Mouse (Mus musculus): ENCODE results near the gene Gsg1. TPM values are rescaled to one million over a fixed set of nuclear protein-coding genes. Genes with fewer than 3 reads are reported as not detected.

Gsg1 gene
- polyA plus RNA-seq, 1 experiment from 2014 or later: 0.37 TPM

GRCm38 (mm10) chr6:135198726-135199125 is 55.4 kb downstream of the Gsg1 start:
- no peaks in the 10 kb centered on the region for H3K9me3 ChIP-seq (replicated peaks; ENCODE audit: low read length)
- ATAC-seq (replicated peaks; ENCODE audit: low FRiP score, low read depth) (no peak), DNase-seq (ENCODE audit: low spot score) (no peak)
- no peaks in the 10 kb centered on the region for H3K36me3 ChIP-seq (ENCODE audit: insufficient read depth, low read length)
- no peaks in the 10 kb centered on the region for H3K27me3 ChIP-seq (ENCODE audit: insufficient read depth, low read length)
- TF ChIP-seq CTCF (IDR thresholded peaks at IDR 0.05; ENCODE audit: low read depth): no peak
- no peak overlapping the region for H3K27ac ChIP-seq
- H3K9ac ChIP-seq (ENCODE audit: low read depth, low read length): no peak overlapping the region; the same call in 1 of the 2 replicates
- peak overlapping the region; percentile 67 for H3K4me2 ChIP-seq (ENCODE audit: low read length)
- H3K4me1 ChIP-seq (replicated peaks; ENCODE audit: insufficient read depth, low read length): 0 out of 2 replicates have a peak, but pooled peaks cover 3% of the 10 kb centered on the region
- H3K4me3 ChIP-seq (replicated peaks; ENCODE audit: low read depth, low read length): peak overlapping the region; percentile 79; the same call in 1 of the 2 replicates
- 55% methylated on average over 6 of the region's 6 CpGs for WGBS

GRCm38 (mm10) chr6:135197921-135198532 is 56.1 kb downstream of the Gsg1 start, which contains the start of the genes Fam234b and Hebp1:
Gene Fam234b, plus strand, starts transcription at chr6:135197977.
Gene Hebp1, minus strand, starts transcription at chr6:135198022.
- peak within 1 kb of the TSS; percentile 63 for H3K27ac ChIP-seq
- H3K9ac ChIP-seq (ENCODE audit: low read depth, low read length): peak within 1 kb of the TSS; percentile 75
- H3K27me3 ChIP-seq (ENCODE audit: insufficient read depth, low read length): no peaks in the 10 kb centered on the region
- no peaks in the 10 kb centered on the region for H3K36me3 ChIP-seq (ENCODE audit: insufficient read depth, low read length)
- DNase-seq (ENCODE audit: low spot score) (peak; percentile 69), ATAC-seq (replicated peaks; ENCODE audit: low FRiP score, low read depth) (peak; percentile 83)
- WGBS: under 1% methylated on average over 52 of the region's 52 CpGs
- peak within 1 kb of the TSS; percentile 67 for H3K4me2 ChIP-seq (ENCODE audit: low read length)
- peak within 1 kb of the TSS; percentile 79 for H3K4me3 ChIP-seq (replicated peaks; ENCODE audit: low read depth, low read length)
- 0 out of 2 replicates have a peak, but pooled peaks cover 3% of the 10 kb centered on the region for H3K4me1 ChIP-seq (replicated peaks; ENCODE audit: insufficient read depth, low read length)
- no peaks in the 10 kb centered on the region for H3K9me3 ChIP-seq (replicated peaks; ENCODE audit: low read length)
- no peak for TF ChIP-seq CTCF (IDR thresholded peaks at IDR 0.05; ENCODE audit: low read depth)

DNA sequence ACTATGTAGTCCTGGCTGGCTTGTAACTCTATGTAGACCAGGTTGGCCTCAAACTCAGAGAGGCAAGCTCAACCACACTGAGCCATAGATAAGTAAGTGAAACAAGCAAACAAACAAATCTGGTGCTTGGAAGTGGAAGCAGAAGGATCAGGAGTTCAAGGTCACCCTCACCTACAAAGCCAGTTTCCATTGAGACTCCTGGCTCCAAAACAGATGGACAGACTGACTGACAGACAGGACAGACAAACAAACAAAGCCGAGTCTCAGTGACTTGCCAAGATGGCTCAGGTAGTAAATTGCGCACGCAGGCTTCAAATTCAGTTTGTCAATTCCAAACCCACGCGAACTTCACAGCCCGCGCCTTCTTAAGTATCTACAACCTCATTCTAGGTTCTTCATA is 56.7 kb downstream of the Gsg1 start:
- H3K27ac ChIP-seq: peak overlapping the region; percentile 63; the same call in 1 of the 2 replicates
- no peaks in the 10 kb centered on the region for H3K27me3 ChIP-seq (ENCODE audit: insufficient read depth, low read length)
- no peaks in the 10 kb centered on the region for H3K36me3 ChIP-seq (ENCODE audit: insufficient read depth, low read length)
- ATAC-seq (replicated peaks; ENCODE audit: low FRiP score, low read depth) (no peak), DNase-seq (ENCODE audit: low spot score) (no peak)
- TF ChIP-seq CTCF (IDR thresholded peaks at IDR 0.05; ENCODE audit: low read depth): no peak
- 0 out of 2 replicates have a peak, but pooled peaks cover 3% of the 10 kb centered on the region for H3K4me1 ChIP-seq (replicated peaks; ENCODE audit: insufficient read depth, low read length)
- peak overlapping the region; percentile 67 for H3K4me2 ChIP-seq (ENCODE audit: low read length)
- peak overlapping the region; percentile 79 for H3K4me3 ChIP-seq (replicated peaks; ENCODE audit: low read depth, low read length)
- no peaks in the 10 kb centered on the region for H3K9me3 ChIP-seq (replicated peaks; ENCODE audit: low read length)
- WGBS: 24% methylated on average over 7 of the region's 7 CpGs
- peak overlapping the region; percentile 75 for H3K9ac ChIP-seq (ENCODE audit: low read depth, low read length)

DNA sequence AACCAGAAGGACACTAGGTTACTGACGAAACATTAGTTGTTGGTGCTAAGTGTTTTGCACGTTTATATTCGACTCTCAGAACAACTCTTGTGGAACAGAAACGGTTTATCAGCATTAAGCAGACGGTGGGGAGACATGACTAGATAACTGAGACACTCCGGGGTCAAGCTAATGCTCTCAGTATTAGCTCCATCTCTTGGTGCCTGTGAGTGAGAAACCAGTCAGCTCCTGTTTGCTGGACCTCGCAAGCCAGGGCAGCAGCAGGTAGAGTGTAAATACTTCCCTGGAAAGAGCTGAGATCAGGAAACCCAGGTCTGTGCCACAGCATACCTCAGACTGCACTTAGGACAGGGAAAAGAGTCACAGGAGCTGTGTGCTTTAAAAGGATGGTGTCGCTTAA is 57.4 kb downstream of the Gsg1 start:
- H3K4me2 ChIP-seq (ENCODE audit: low read length): no peak overlapping the region
- DNase-seq (ENCODE audit: low spot score) (no peak), ATAC-seq (replicated peaks; ENCODE audit: low FRiP score, low read depth) (no peak)
- no peaks in the 10 kb centered on the region for H3K9me3 ChIP-seq (replicated peaks; ENCODE audit: low read length)
- no peak overlapping the region for H3K4me3 ChIP-seq (replicated peaks; ENCODE audit: low read depth, low read length)
- WGBS: 70% methylated on average over 8 of the region's 8 CpGs
- H3K9ac ChIP-seq (ENCODE audit: low read depth, low read length): no peak overlapping the region
- TF ChIP-seq CTCF (IDR thresholded peaks at IDR 0.05; ENCODE audit: low read depth): no peak
- no peaks in the 10 kb centered on the region for H3K27me3 ChIP-seq (ENCODE audit: insufficient read depth, low read length)
- H3K36me3 ChIP-seq (ENCODE audit: insufficient read depth, low read length): no peaks in the 10 kb centered on the region
- H3K4me1 ChIP-seq (replicated peaks; ENCODE audit: insufficient read depth, low read length): 0 out of 2 replicates have a peak, but pooled peaks cover 3% of the 10 kb centered on the region
- 0 out of 2 replicates have a peak overlapping the region, but pooled peaks have one; percentile 3 for H3K27ac ChIP-seq

GRCm38 (mm10) chr6:135194907-135195306 is 59.2 kb downstream of the Gsg1 start:
- no peaks in the 10 kb centered on the region for H3K9me3 ChIP-seq (replicated peaks; ENCODE audit: low read length)
- H3K4me3 ChIP-seq (replicated peaks; ENCODE audit: low read depth, low read length): no peak overlapping the region
- H3K9ac ChIP-seq (ENCODE audit: low read depth, low read length): no peak overlapping the region
- no peaks in the 10 kb centered on the region for H3K27me3 ChIP-seq (ENCODE audit: insufficient read depth, low read length)
- ATAC-seq (replicated peaks; ENCODE audit: low FRiP score, low read depth): no peak
- H3K36me3 ChIP-seq (ENCODE audit: insufficient read depth, low read length): no peaks in the 10 kb centered on the region
- no peak for TF ChIP-seq CTCF (IDR thresholded peaks at IDR 0.05; ENCODE audit: low read depth)
- H3K4me1 ChIP-seq (replicated peaks; ENCODE audit: insufficient read depth, low read length): 0 out of 2 replicates have a peak, but pooled peaks cover 3% of the 10 kb centered on the region
- no peak overlapping the region for H3K4me2 ChIP-seq (ENCODE audit: low read length)
- no peak for DNase-seq (ENCODE audit: low spot score)
- H3K27ac ChIP-seq: no peak overlapping the region
- WGBS: 83% methylated on average over 4 of the region's 4 CpGs

DNA sequence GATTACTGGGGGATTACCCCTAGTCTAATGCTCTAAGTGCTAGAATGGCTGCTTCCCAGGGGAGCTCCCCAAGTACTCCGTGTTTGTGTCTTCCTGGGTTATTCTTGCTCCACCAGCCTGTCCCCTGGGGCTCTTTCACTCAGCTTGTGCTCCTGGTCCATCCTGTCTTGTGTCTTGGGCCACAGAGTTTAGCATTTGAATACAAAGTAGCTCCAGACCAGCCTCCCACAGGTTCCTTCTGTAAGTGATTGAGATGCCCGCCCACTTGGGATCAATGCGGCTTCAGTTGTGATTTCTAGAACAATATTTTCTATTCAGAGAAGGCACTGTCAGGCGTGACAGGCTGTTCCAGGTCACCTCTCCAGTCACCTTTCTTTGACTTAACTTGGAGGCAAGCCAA is 60.4 kb downstream of the Gsg1 start:
- no peak overlapping the region for H3K9ac ChIP-seq (ENCODE audit: low read depth, low read length)

More for the DNA sequence above, 60.4 kb downstream of the Gsg1 start:
- Histone ChIP-seq H3K4me1 (replicated peaks; ENCODE audit: insufficient read depth, low read length) (0 out of 2 replicates have a peak, but pooled peaks cover 3% of the 10 kb centered on the region), H3K36me3 (ENCODE audit: insufficient read depth, low read length) (no peaks in the 10 kb centered on the region), H3K9me3 (replicated peaks; ENCODE audit: low read length) (no peaks in the 10 kb centered on the region), H3K4me3 (replicated peaks; ENCODE audit: low read depth, low read length) (no peak overlapping the region), H3K27me3 (ENCODE audit: insufficient read depth, low read length) (no peaks in the 10 kb centered on the region), H3K4me2 (ENCODE audit: low read length) (no peak overlapping the region), H3K27ac (no peak overlapping the region)
- WGBS: 32% methylated on average over 4 of the region's 4 CpGs
- no peak for ATAC-seq (replicated peaks; ENCODE audit: low FRiP score, low read depth)
- TF ChIP-seq CTCF (IDR thresholded peaks at IDR 0.05; ENCODE audit: low read depth): no peak
- DNase-seq (ENCODE audit: low spot score): no peak
